Mouse (Mus musculus) granulocyte monocyte progenitor cell, adult 5-6 weeks (primary cell): ENCODE measurements around the gene Olfr1220. TPM values are rescaled to one million over a fixed set of nuclear protein-coding genes. Genes with fewer than 3 reads are reported as not detected.

ENCODE experiments used
- ATAC-seq: replicated peaks from 2 replicates; pipeline ENCODE4 v1.8.0; 2016; ENCODE audit warnings: mild to moderate bottlenecking, moderate TSS enrichment, inconsistent platforms; ENCODE audit not compliant: poor library complexity, severe bottlenecking
- total RNA-seq, 2 experiments: library from RNA; stranded (forward) in 1 of 2; stranded (reverse) in 1 of 2; fragments of 200-712, 200-1000 nt in 1 of 2; fragments of >200 nt in 1 of 2; fragmentation: Nextera tagmentation in 1 of 2; gene quantifications; 2 replicates each; pipeline ENCODE4 v1.2.3; 2014 to 2017

Olfr1220 gene
- total RNA-seq (2014; fragmentation: Nextera tagmentation) (not detected in 2 replicates), total RNA-seq (2017) (not detected in 2 replicates)

DNA sequence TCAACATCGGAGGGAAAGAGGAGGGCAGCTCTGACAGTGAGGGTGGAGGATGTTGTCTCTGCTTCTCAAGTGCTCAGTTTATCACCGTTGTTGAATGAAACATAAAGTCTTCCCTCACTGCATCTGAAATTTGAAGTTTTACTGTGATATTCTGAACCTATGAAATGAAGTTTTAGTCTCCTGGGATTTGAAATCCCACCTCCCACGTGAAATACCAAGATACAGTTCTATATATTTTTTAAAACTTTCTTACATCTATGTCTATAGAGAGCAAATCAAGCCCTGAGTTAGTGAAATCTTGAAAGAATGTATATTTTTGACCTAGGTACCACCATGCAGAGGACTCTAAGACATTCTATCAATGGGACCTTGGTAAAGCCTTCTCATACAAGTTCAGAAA, at the start of gene Olfr1220:
TSS of gene Olfr1220 (minus strand) at position 101 of the 400 bp plus-strand sequence.
- ATAC-seq, result no peak

DNA sequence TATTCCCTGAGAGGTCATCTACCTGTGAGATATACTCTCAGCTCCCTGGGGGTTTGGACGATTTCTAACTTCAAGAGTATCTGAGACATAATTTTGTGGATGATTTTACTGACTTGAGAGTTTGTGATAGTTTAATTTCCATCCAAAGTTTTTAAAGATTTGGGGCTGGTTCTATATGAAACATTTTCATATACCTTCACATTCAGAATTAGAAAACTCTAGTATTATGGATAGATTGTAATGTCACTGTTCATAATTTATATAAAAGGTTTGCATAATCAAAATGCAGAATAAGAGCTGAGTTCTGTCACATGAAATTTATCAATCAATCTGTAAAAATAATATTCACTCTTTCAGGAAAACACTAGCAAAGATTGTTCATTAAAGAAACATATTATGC, 44.8 kb upstream of the Olfr1220 start, which contains the start of gene Olfr1223:
TSS of gene Olfr1223 (minus strand) at position 101 of the 400 bp plus-strand sequence.
- no peak for ATAC-seq

DNA sequence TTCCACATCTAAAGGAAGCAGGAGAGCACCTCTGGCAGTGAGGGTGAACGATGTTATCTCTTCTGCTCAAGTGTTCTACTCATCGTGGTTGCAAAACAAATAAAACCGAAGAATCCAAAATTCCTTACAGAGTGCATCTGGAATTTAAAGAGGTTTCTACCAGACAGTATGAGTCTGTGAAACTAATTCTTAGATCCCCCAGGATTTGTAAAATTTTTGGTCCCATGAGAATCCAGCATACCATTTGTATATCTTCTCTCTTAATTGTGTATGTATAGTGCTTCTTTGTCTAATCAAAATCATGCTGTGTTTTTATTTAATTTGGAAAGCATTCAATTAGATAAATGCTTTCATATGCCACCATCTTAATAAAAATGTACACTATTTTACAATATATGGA, 26.3 kb upstream of the Olfr1220 start, which contains the start of gene Olfr1222:
TSS of gene Olfr1222 (minus strand) at position 101 of the 400 bp plus-strand sequence.
- ATAC-seq, result no peak

DNA sequence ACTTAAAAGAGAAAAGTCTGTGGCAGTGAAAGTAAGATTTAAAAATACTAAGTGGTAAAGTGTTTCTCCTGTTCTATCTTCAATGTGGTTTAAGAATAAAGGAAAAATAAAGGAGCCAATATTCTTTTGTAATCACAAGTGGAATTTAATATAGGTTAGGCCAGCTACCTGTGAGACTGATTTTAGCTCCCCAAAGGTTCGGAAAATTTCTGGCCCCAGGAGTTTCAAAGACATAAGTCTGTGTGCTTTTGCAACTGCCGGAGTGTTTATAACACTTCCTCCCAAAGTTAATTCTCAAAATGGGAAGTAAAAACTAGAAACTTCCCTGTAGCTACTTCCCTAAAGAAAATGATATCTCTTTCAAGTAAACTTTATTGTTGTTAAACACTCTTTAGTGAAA, 10.5 kb upstream of the Olfr1220 start, which contains the start of gene Olfr1221:
TSS of gene Olfr1221 (minus strand) at position 101 of the 400 bp plus-strand sequence.
- ATAC-seq, result no peak; the same call in 1 of the 2 replicates

DNA sequence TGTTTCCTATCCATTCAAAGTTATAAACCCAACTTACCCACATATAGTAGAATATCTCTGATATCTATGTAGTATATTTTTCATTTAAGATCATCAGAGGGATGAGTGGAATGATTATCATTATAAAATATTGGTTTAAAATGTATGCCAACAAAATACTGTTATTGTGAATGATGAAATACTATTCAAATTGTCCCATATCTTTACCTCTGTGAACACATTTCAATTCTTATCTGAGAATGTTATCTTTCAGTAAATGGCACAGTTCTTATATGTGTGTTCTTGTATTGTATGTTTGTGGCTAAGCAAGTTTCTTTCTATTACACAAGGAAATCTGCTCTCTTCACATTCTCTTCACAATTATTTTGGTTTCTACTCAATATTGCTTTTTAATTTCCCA, 984 bp downstream of the Olfr1220 start:
- no peak for ATAC-seq

GRCm38 (mm10) chr2:89093848-89094247, 12.8 kb downstream of the Olfr1220 start:
- no peak for ATAC-seq

- no peak for ATAC-seq
Measured at GRCm38 (mm10) chr2:89083413-89083812, 23.2 kb downstream of the Olfr1220 start, which contains the start of gene Olfr1219. Gene Olfr1219, minus strand, starts transcription at chr2:89083513.

DNA sequence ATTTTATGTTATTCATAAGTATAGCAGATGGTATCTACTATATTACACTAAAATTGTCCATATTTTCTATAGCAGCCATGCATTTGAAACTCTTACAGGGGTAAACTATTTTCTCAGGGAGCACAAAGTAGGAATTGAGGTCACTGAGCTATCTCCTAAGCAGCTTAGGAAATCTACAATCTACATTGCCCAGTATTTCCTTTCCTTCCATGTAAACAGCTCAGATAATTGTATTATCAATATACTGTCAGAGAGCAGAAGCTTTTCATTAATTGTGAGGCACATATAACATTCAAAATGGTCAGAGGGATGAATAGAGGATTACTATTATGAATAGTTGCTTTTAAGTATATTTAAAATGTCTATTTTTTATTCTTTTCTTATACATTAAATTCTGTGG, 25.1 kb downstream of the Olfr1220 start:
- no peak for ATAC-seq

DNA sequence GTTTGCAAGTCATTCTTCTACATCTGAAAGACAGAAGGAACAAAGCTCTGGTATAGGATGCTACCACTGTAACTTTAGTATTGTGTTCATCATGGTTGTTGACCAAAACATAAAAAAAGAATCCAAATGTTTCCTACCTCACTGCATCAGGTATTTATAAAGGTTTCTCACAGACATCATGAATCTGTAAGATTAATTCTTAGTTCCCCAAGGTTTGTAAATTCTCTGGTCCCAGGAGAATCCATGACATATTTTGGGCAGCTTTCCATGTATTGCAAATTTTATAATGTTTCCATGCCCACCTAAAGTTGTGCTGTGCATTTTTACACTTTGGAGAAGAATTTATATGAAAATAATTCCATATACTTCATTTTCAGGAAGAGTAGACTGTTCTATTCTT, 45.5 kb downstream of the Olfr1220 start, which contains the start of gene Olfr1218:
TSS of gene Olfr1218 (minus strand) at position 101 of the 400 bp plus-strand sequence.
- no peak for ATAC-seq

Other genes starting within 250 kb of the Olfr1220 start
- not detected in 2 replicates for gene Olfr1206, start 243.6 kb downstream of the Olfr1220 start, total RNA-seq (2014; fragmentation: Nextera tagmentation)
- not detected in 2 replicates for gene Olfr1206, start 243.6 kb downstream of the Olfr1220 start, total RNA-seq (2017)
- not detected in 2 replicates for gene Olfr1208, start 204.5 kb downstream of the Olfr1220 start, total RNA-seq (2014; fragmentation: Nextera tagmentation)
- not detected in 2 replicates for gene Olfr1208, start 204.5 kb downstream of the Olfr1220 start, total RNA-seq (2017)
- gene Olfr1209, start 191.7 kb downstream of the Olfr1220 start, total RNA-seq (2014; fragmentation: Nextera tagmentation), result not detected in 2 replicates
- not detected in 2 replicates for gene Olfr1209, start 191.7 kb downstream of the Olfr1220 start, total RNA-seq (2017)
- gene Olfr1211, start 168.7 kb downstream of the Olfr1220 start, total RNA-seq (2014; fragmentation: Nextera tagmentation), result not detected in 2 replicates
- gene Olfr1211, start 168.7 kb downstream of the Olfr1220 start, total RNA-seq (2017), result not detected in 2 replicates
- not detected in 2 replicates for gene Olfr1212, start 152.9 kb downstream of the Olfr1220 start, total RNA-seq (2014; fragmentation: Nextera tagmentation)
- not detected in 2 replicates for gene Olfr1212, start 152.9 kb downstream of the Olfr1220 start, total RNA-seq (2017)
- not detected in 2 replicates for gene Gm13762, start 126.6 kb downstream of the Olfr1220 start, total RNA-seq (2014; fragmentation: Nextera tagmentation)
- gene Gm13762, start 126.6 kb downstream of the Olfr1220 start, total RNA-seq (2017), result not detected in 2 replicates
- gene Olfr1214, start 114.2 kb downstream of the Olfr1220 start, total RNA-seq (2014; fragmentation: Nextera tagmentation), result not detected in 2 replicates
- gene Olfr1214, start 114.2 kb downstream of the Olfr1220 start, total RNA-seq (2017), result not detected in 2 replicates
- gene Olfr1215, start 99.9 kb downstream of the Olfr1220 start, total RNA-seq (2014; fragmentation: Nextera tagmentation), result not detected in 2 replicates
- not detected in 2 replicates for gene Olfr1215, start 99.9 kb downstream of the Olfr1220 start, total RNA-seq (2017)
- gene Olfr1216, start 88.5 kb downstream of the Olfr1220 start, total RNA-seq (2014; fragmentation: Nextera tagmentation), result not detected in 2 replicates
- gene Olfr1216, start 88.5 kb downstream of the Olfr1220 start, total RNA-seq (2017), result not detected in 2 replicates
- gene Olfr1217, start 74.8 kb downstream of the Olfr1220 start, total RNA-seq (2014; fragmentation: Nextera tagmentation), result not detected in 2 replicates
- gene Olfr1217, start 74.8 kb downstream of the Olfr1220 start, total RNA-seq (2017), result not detected in 2 replicates
- not detected in 2 replicates for gene Olfr1218, start 45.6 kb downstream of the Olfr1220 start, total RNA-seq (2014; fragmentation: Nextera tagmentation)
- not detected in 2 replicates for gene Olfr1218, start 45.6 kb downstream of the Olfr1220 start, total RNA-seq (2017)
- gene Olfr1219, start 23.3 kb downstream of the Olfr1220 start, total RNA-seq (2014; fragmentation: Nextera tagmentation), result not detected in 2 replicates
- not detected in 2 replicates for gene Olfr1219, start 23.3 kb downstream of the Olfr1220 start, total RNA-seq (2017)
- not detected in 2 replicates for gene Olfr1221, start 10.4 kb upstream of the Olfr1220 start, total RNA-seq (2014; fragmentation: Nextera tagmentation)
- not detected in 2 replicates for gene Olfr1221, start 10.4 kb upstream of the Olfr1220 start, total RNA-seq (2017)
- not detected in 2 replicates for gene Olfr1222, start 26.2 kb upstream of the Olfr1220 start, total RNA-seq (2014; fragmentation: Nextera tagmentation)
- not detected in 2 replicates for gene Olfr1222, start 26.2 kb upstream of the Olfr1220 start, total RNA-seq (2017)
- not detected in 2 replicates for gene Olfr1223, start 44.7 kb upstream of the Olfr1220 start, total RNA-seq (2014; fragmentation: Nextera tagmentation)
- gene Olfr1223, start 44.7 kb upstream of the Olfr1220 start, total RNA-seq (2017), result not detected in 2 replicates
- not detected in 2 replicates for gene Olfr1224-ps1, start 57.3 kb upstream of the Olfr1220 start, total RNA-seq (2014; fragmentation: Nextera tagmentation)
- not detected in 2 replicates for gene Olfr1224-ps1, start 57.3 kb upstream of the Olfr1220 start, total RNA-seq (2017)
- not detected in 2 replicates for gene Olfr1225, start 67.8 kb upstream of the Olfr1220 start, total RNA-seq (2014; fragmentation: Nextera tagmentation)
- not detected in 2 replicates for gene Olfr1225, start 67.8 kb upstream of the Olfr1220 start, total RNA-seq (2017)
- gene Olfr1226, start 93.2 kb upstream of the Olfr1220 start, total RNA-seq (2014; fragmentation: Nextera tagmentation), result not detected in 2 replicates
- not detected in 2 replicates for gene Olfr1226, start 93.2 kb upstream of the Olfr1220 start, total RNA-seq (2017)
- gene Olfr1228, start 147.2 kb upstream of the Olfr1220 start, total RNA-seq (2014; fragmentation: Nextera tagmentation), result not detected in 2 replicates
- not detected in 2 replicates for gene Olfr1228, start 147.2 kb upstream of the Olfr1220 start, total RNA-seq (2017)
- gene Olfr1229, start 181.2 kb upstream of the Olfr1220 start, total RNA-seq (2014; fragmentation: Nextera tagmentation), result not detected in 2 replicates
- gene Olfr1229, start 181.2 kb upstream of the Olfr1220 start, total RNA-seq (2017), result not detected in 2 replicates
- gene Olfr1230, start 190.4 kb upstream of the Olfr1220 start, total RNA-seq (2014; fragmentation: Nextera tagmentation), result not detected in 2 replicates
- gene Olfr1230, start 190.4 kb upstream of the Olfr1220 start, total RNA-seq (2017), result not detected in 2 replicates
- not detected in 2 replicates for gene Olfr1231, start 200.2 kb upstream of the Olfr1220 start, total RNA-seq (2014; fragmentation: Nextera tagmentation)
- gene Olfr1231, start 200.2 kb upstream of the Olfr1220 start, total RNA-seq (2017), result not detected in 2 replicates
- not detected in 2 replicates for gene Olfr1232, start 222.8 kb upstream of the Olfr1220 start, total RNA-seq (2014; fragmentation: Nextera tagmentation)
- not detected in 2 replicates for gene Olfr1232, start 222.8 kb upstream of the Olfr1220 start, total RNA-seq (2017)
- not detected in 2 replicates for gene Olfr1233, start 235.6 kb upstream of the Olfr1220 start, total RNA-seq (2014; fragmentation: Nextera tagmentation)
- not detected in 2 replicates for gene Olfr1233, start 235.6 kb upstream of the Olfr1220 start, total RNA-seq (2017)